ENCODE assay signal across 18 mouse cellular contexts in the genomic region with DNA sequence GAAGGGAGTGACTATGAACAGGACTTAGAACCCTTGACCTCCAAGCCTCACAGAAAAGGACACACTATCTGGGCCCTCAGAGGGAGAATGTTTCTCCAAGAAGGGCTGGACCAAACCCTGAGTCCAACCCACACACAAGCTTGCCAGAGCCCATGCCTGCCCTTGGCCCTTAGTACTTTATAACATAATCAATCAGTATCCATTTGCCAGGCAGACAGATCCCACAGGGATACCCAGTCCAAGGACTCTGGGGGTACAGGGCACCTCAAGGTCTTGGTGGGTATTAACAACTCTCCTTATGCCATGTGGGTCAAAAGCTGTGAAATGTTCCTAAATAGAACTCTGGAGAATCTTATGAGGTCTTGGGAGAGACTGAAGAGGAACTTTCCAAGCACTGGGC. TPM values are rescaled to one million over a fixed set of nuclear protein-coding genes. Genes with fewer than 3 reads are reported as not detected.
DNase-seq lines count a peak whose midpoint lies in the region; ATAC-seq and TF ChIP-seq lines count a peak whose summit lies in the region.
"Had no signal": no experiment of that assay in that cellular context is flagged by ENCODE, and none has a peak within 500 bp of the region (broad histone marks: within the 10 kb centered on the region; RNA-seq: fewer than 3 reads in every experiment).

No protein-coding gene starts in this region.

- TF ChIP-seq CTCF in liver, adult 2 months (IDR thresholded peaks at IDR 0.05; ENCODE audit: low read depth, low read length), result no peak

- H3K9ac ChIP-seq in liver, adult 2 months (ENCODE audit: low read depth, low read length), result no peak overlapping the region
- no peak overlapping the region for H3K9ac ChIP-seq in liver, embryonic 11.5 days (ENCODE audit: low read depth, low read length)
- H3K9ac ChIP-seq: embryonic facial prominence, embryonic 13.5 days; forebrain, embryonic 13.5 days; hindbrain, embryonic 14.5 days had no signal

- no peaks in the 10 kb centered on the region for H3K27me3 ChIP-seq in liver, adult 2 months (ENCODE audit: control insufficient read depth, insufficient read depth, low read length)
- peaks cover 16% of the 10 kb centered on the region for H3K27me3 ChIP-seq in liver, embryonic 11.5 days (replicated peaks; ENCODE audit: control insufficient read depth, insufficient read depth, low read length)

- peak overlapping the region; percentile 56 for H3K27ac ChIP-seq in liver, adult 2 months (replicated peaks; ENCODE audit: insufficient read depth, low read depth, low read length)
- H3K27ac ChIP-seq in liver, embryonic 11.5 days (ENCODE audit: low read depth, low read length), result no peak overlapping the region
- H3K27ac ChIP-seq in brown adipose tissue, adult 24 weeks (replicated peaks; ENCODE audit: low read depth, low read length), result peak overlapping the region; percentile 86
- H3K27ac ChIP-seq: embryonic facial prominence, embryonic 13.5 days; forebrain, embryonic 13.5 days; gastrocnemius, adult 2 months; hindbrain, embryonic 10.5 days; hindbrain, embryonic 14.5 days had no signal

- no peak overlapping the region for H3K4me2 ChIP-seq in liver, embryonic 11.5 days
- H3K4me2 ChIP-seq: embryonic facial prominence, embryonic 13.5 days; forebrain, embryonic 13.5 days; hindbrain, embryonic 14.5 days had no signal

- no peak for TF ChIP-seq POLR2A in liver, adult 2 months (IDR thresholded peaks at IDR 0.05; ENCODE audit: extremely low read depth, insufficient read depth, low read length)

- no peak overlapping the region for H3K4me3 ChIP-seq in liver, adult 2 months (ENCODE audit: insufficient read depth, low read depth, low read length)
- no peak overlapping the region for H3K4me3 ChIP-seq in liver, embryonic 11.5 days (ENCODE audit: low read depth, low read length)
- no peak overlapping the region for H3K4me3 ChIP-seq in brown adipose tissue, adult 24 weeks (ENCODE audit: insufficient read depth, low read depth, low read length)
- H3K4me3 ChIP-seq: embryonic facial prominence, embryonic 13.5 days; forebrain, embryonic 13.5 days; gastrocnemius, adult 2 months; hindbrain, embryonic 10.5 days had no signal

- no peaks in the 10 kb centered on the region for H3K9me3 ChIP-seq in liver, embryonic 11.5 days (ENCODE audit: control insufficient read depth, low read length)
- H3K9me3 ChIP-seq: embryonic facial prominence, embryonic 13.5 days; forebrain, embryonic 13.5 days; hindbrain, embryonic 10.5 days had no signal

- no peaks in the 10 kb centered on the region for H3K36me3 ChIP-seq in liver, adult 2 months (ENCODE audit: control insufficient read depth, insufficient read depth, low read length)
- H3K36me3 ChIP-seq in liver, embryonic 11.5 days (ENCODE audit: control insufficient read depth, insufficient read depth, low read length), result no peaks in the 10 kb centered on the region
- H3K36me3 ChIP-seq: embryonic facial prominence, embryonic 13.5 days; hindbrain, embryonic 10.5 days had no signal

- H3K4me1 ChIP-seq in liver, adult 2 months (ENCODE audit: control insufficient read depth, insufficient read depth, low read length), result peaks cover 18% of the 10 kb centered on the region
- H3K4me1 ChIP-seq in liver, embryonic 11.5 days (replicated peaks; ENCODE audit: control insufficient read depth, insufficient read depth, low read length), result no peaks in the 10 kb centered on the region
- peaks cover 17% of the 10 kb centered on the region for H3K4me1 ChIP-seq in brown adipose tissue, adult 24 weeks (ENCODE audit: control insufficient read depth, insufficient read depth, insufficient read length, low read length)

- peak; percentile 79 for DNase-seq in adrenal gland, adult 2 months
- DNase-seq in adrenal gland, postnatal 25 days, result no peak
- peak; percentile 75 for DNase-seq in liver, adult 2 months (ENCODE audit: extremely low read depth, low read depth, low spot score)
- no peak for DNase-seq in liver, embryonic 11.5 days (ENCODE audit: low spot score)
- no peak for DNase-seq in thymus, adult 18-20 months
- no peak for DNase-seq in spleen, adult 18-20 months
- DNase-seq: cerebellum, adult 18-20 months; cerebellum, adult 9-11 months; cerebellum, postnatal 36 days; gastrocnemius, adult 2 months; gastrocnemius, postnatal 25 days; heart, postnatal 10 days had no signal

- H3K79me2 ChIP-seq in liver, adult 2 months (ENCODE audit: control insufficient read depth, insufficient read depth, low read length), result no peaks in the 10 kb centered on the region; the same call in 1 of the 2 replicates

- no peak for ATAC-seq in liver, embryonic 11.5 days (replicated peaks; ENCODE audit: low FRiP score)
- ATAC-seq: forebrain, embryonic 13.5 days; intestine, embryonic 16.5 days had no signal

RNA-seq across cellular contexts. Expression of a gene that starts 5.3 kb away (rescaled TPM):
- 10 to 100 TPM; 36.0 to 48.0 TPM for total RNA-seq in adrenal gland, adult 2 months (2021)
- 10.0 and 10.6 TPM in 2 replicates for polyA plus RNA-seq in adrenal gland, adult 2 months (2012; rRNA removed)
- 32.5 and 34.8 TPM in 2 replicates for total RNA-seq in adrenal gland, postnatal 25 days (2021)
- total RNA-seq in liver, adult 2 months (2014; rRNA removed), result 19.1 and 21.1 TPM in 2 replicates
- polyA plus RNA-seq in liver, adult 2 months (2012; rRNA removed), result 12.4 and 14.8 TPM in 2 replicates
- polyA plus RNA-seq in liver, embryonic 11.5 days (2014; fragmentation: Nextera tagmentation; extraction: Ambion mirVana), result 12.8 and 15.8 TPM in 2 replicates
- polyA plus RNA-seq in brown adipose tissue, adult 24 weeks (2012; ENCODE audit: insufficient read depth, insufficient read length, missing spikeins), result 32.6 and 60.2 TPM in 2 replicates

Comparison
In these comparisons a context has a peak if more than half of its experiments do, and no peak if none do; other contexts are left out.
1. DNase-seq: peak in adrenal gland, adult 2 months (single experiment) and liver, adult 2 months (single experiment); none in adrenal gland, postnatal 25 days (single experiment), liver, embryonic 11.5 days (single experiment), thymus, adult 18-20 months (0 of 2) and spleen, adult 18-20 months (0 of 2).